Mouse (Mus musculus) layer of hippocampus, adult 18-20 months (tissue): Measurements from ENCODE around the gene Ap2s1. TPM values are rescaled to one million over a fixed set of nuclear protein-coding genes. Genes with fewer than 3 reads are reported as not detected.

Experiments used
- DNase-seq, 2 experiments: peaks; one replicate each; pipeline ENCODE4 v3.0.0; 2022; ENCODE audit warnings: low spot score in 2 of 2
- total RNA-seq, 2 experiments: library from RNA; stranded (reverse); gene quantifications; 2 replicates each; pipeline ENCODE4 v1.2.3; 2021

Gene Ap2s1
- total RNA-seq, 2 experiments from 2014 or later = 257 to 266 TPM

DNA sequence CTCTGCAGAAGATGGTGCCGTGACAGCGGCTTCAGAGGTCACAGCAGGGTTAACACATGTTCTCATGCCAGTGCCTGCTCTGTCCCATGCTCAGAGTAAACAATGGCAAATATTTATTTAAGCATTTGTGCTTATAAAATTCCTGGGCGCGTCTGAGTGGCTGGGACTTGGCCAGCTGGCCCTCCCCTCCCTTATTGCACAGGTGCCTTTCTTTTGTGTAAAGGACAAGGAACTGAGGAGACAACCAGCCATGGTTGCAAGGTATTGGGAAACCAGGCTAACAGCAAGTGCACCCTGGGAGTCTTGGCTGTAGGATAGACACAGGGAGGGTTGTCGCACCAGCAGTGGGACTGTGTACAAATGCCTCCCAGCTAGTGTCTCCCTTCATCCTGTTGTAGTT lies 54.1 kb downstream of the Ap2s1 start:
- DNase-seq = no peak

DNA sequence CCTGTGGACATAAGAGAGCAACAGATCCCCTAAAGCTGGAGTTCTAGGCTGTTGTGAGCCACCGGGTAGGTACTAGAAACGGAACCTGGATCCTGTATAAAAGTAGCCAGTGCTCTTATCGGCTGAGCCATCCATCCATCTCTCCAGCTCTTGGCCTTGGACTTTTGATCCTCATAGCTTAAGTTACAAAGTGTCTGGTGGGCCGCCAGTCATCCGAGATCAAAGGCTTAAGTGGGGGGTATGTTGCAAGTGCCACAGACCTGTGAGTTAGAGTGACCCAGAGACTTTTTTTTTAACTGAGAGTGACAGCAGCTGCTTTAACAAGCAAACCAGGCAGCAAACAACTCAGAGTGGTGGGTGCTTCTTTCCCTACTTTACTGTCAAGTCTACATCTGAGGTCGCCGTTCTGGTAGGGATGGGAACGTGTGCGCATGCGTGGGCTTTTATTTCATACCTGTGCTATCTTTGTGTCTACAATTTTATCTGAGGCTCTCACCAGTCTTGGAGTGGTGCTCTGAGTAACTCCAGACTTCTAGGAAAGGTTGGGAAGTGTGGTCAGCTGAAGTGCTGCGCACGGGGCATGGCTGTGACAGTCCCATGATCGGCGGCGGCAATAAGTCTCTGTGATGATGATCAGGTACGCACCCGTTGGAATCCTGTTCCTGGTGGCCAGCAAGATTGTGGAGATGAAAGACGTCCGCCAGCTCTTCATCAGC lies 55.0 kb downstream of the Ap2s1 start:
- no peak for DNase-seq

DNA sequence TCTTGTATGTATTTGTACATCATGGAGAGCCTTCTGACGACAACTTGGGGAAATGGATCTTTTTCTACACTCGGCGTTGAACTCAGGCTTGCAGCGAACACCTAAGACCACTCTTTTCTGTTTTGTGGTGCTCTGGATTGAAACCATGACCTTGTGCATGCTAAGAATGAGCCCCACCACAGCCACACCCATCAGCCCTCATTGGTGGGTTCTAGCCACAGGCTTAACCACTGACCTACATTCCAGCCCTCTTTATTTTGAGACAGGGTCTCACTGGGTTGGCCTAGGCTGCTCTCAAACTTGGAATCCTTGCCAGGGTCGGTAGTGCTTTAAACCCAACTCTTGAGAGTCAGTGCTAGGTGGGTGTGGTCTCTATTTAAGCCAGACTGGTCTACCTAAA lies 56.7 kb downstream of the Ap2s1 start:
- DNase-seq = no peak

Other genes with a start within 250 kb of the Ap2s1 start
- 100 to 1,000 TPM; 125 to 128 TPM for gene Arhgap35, start 123.4 kb upstream of the Ap2s1 start, total RNA-seq
- not detected for gene Ceacam15, start 62.7 kb upstream of the Ap2s1 start, total RNA-seq
- not detected for gene Ceacam9, start 16.5 kb upstream of the Ap2s1 start, total RNA-seq
- gene Slc1a5, start 42.9 kb downstream of the Ap2s1 start, total RNA-seq = 1 to 10 TPM; 2.0 to 2.9 TPM
- gene Strn4, start 77.5 kb downstream of the Ap2s1 start, total RNA-seq = 100 to 1,000 TPM; 260 to 290 TPM
- 10 to 100 TPM; 46.7 to 46.9 TPM for gene Fkrp, start 78.3 kb downstream of the Ap2s1 start, total RNA-seq
- gene Prkd2, start 104.5 kb downstream of the Ap2s1 start, total RNA-seq = 1 to 10 TPM; 4.7 to 6.1 TPM
- gene Dact3, start 136.9 kb downstream of the Ap2s1 start, total RNA-seq = 100 to 1,000 TPM; 173 to 175 TPM
- 1 to 10 TPM; 2.6 to 2.8 TPM for gene Gng8, start 153.4 kb downstream of the Ap2s1 start, total RNA-seq
- under 1 TPM in 1 of 2 experiments, not detected in 1; 0.10 TPM for gene Ptgir, start 168.1 kb downstream of the Ap2s1 start, total RNA-seq
- gene Calm3, start 185.7 kb downstream of the Ap2s1 start, total RNA-seq = 1,000 to 10,000 TPM; 2,132 to 2,161 TPM
- gene Pnmal2, start 206.3 kb downstream of the Ap2s1 start, total RNA-seq = 100 to 1,000 TPM; 370 to 415 TPM
- gene Pnmal1, start 221.3 kb downstream of the Ap2s1 start, total RNA-seq = 100 to 1,000 TPM; 118 to 134 TPM
- 10 to 100 TPM; 53.4 to 54.0 TPM for gene Gm42372, start 244.7 kb downstream of the Ap2s1 start, total RNA-seq